In genomic region chr11:69418481-69419442, GRCm38 (mm10) we compare ENCODE assay signal across 8 mouse cellular contexts. TPM values are rescaled to one million over a fixed set of nuclear protein-coding genes. Genes with fewer than 3 reads are reported as not detected.
DNase-seq lines count a peak whose midpoint lies in the region; ATAC-seq and TF ChIP-seq lines count a peak whose summit lies in the region.

No protein-coding gene starts in this region.

- WGBS in heart, embryonic 12.5 days = under 1% methylated on average over 41 of the region's 45 CpGs
- under 1% methylated on average over 45 of the region's 45 CpGs for WGBS in kidney, embryonic 16.5 days
- WGBS in liver, adult 2 months = under 1% methylated on average over 45 of the region's 45 CpGs

- peak; percentile 92 for DNase-seq in CD4-positive helper T cell, adult 2 months (ENCODE audit: low read depth, low spot score)
- peak; percentile 97 for DNase-seq in brain, embryonic 18.5 days (ENCODE audit: low read depth, low spot score)
- DNase-seq in liver, adult 2 months (ENCODE audit: extremely low read depth, low read depth, low spot score) = peak; percentile 99
- DNase-seq in spleen, postnatal 4 days (ENCODE audit: low spot score in 2 of 2) = peak; percentile 65 to 76

- H3K79me2 ChIP-seq in liver, adult 2 months (ENCODE audit: control insufficient read depth, insufficient read depth, low read length) = no peaks in the 10 kb centered on the region

- H3K9me3 ChIP-seq in heart, embryonic 12.5 days (replicated peaks) = no peaks in the 10 kb centered on the region
- H3K9me3 ChIP-seq in kidney, embryonic 16.5 days (ENCODE audit: low read length) = no peaks in the 10 kb centered on the region

- TF ChIP-seq POLR2A in liver, adult 2 months (IDR thresholded peaks at IDR 0.05; ENCODE audit: extremely low read depth, insufficient read depth, low read length) = peak; percentile 79; the same call in 1 of the 2 replicates

- peak; percentile 12; the same call in 1 of the 2 replicates for TF ChIP-seq CTCF in liver, adult 2 months (IDR thresholded peaks at IDR 0.05; ENCODE audit: low read depth, low read length)

- H3K36me3 ChIP-seq in heart, embryonic 12.5 days = no peaks in the 10 kb centered on the region
- no peaks in the 10 kb centered on the region for H3K36me3 ChIP-seq in kidney, embryonic 16.5 days (ENCODE audit: insufficient read depth, low read length)
- H3K36me3 ChIP-seq in liver, adult 2 months (ENCODE audit: control insufficient read depth, insufficient read depth, low read length) = no peaks in the 10 kb centered on the region

- ATAC-seq in erythroid progenitor cell, adult 5-6 weeks (replicated peaks; ENCODE audit: low FRiP score, poor library complexity, severe bottlenecking) = peak; percentile 66
- ATAC-seq in heart, embryonic 12.5 days (ENCODE audit: insufficient number of reproducible peaks, low FRiP score) = peak; percentile 86
- ATAC-seq in kidney, embryonic 16.5 days (ENCODE audit: low FRiP score, low TSS enrichment) = peak; percentile 88
- peak; percentile 85 for ATAC-seq in monocyte, adult 5-6 weeks (replicated peaks; ENCODE audit: insufficient number of reproducible peaks, low FRiP score, low TSS enrichment, poor library complexity, severe bottlenecking)

- H3K27ac ChIP-seq in heart, embryonic 12.5 days (ENCODE audit: poor library complexity, severe bottlenecking) = peak overlapping the region; percentile 97
- H3K27ac ChIP-seq in kidney, embryonic 16.5 days (ENCODE audit: low read length) = peak overlapping the region; percentile 99
- H3K27ac ChIP-seq in liver, adult 2 months (replicated peaks; ENCODE audit: insufficient read depth, low read depth, low read length) = peak overlapping the region; percentile 98

- peaks cover 27% of the 10 kb centered on the region for H3K27me3 ChIP-seq in heart, embryonic 12.5 days (replicated peaks)
- peaks cover 27% of the 10 kb centered on the region for H3K27me3 ChIP-seq in kidney, embryonic 16.5 days (ENCODE audit: insufficient read depth, low read length)
- H3K27me3 ChIP-seq in liver, adult 2 months (ENCODE audit: control insufficient read depth, insufficient read depth, low read length) = no peaks in the 10 kb centered on the region

- peak overlapping the region; percentile 64 for H3K4me3 ChIP-seq in heart, embryonic 12.5 days
- H3K4me3 ChIP-seq in kidney, embryonic 16.5 days (ENCODE audit: low read length) = peak overlapping the region; percentile 81
- peak overlapping the region; percentile 62 for H3K4me3 ChIP-seq in liver, adult 2 months (ENCODE audit: insufficient read depth, low read depth, low read length)

- H3K4me1 ChIP-seq in heart, embryonic 12.5 days (replicated peaks) = peaks cover 58% of the 10 kb centered on the region
- peaks cover 48% of the 10 kb centered on the region for H3K4me1 ChIP-seq in kidney, embryonic 16.5 days (ENCODE audit: insufficient read depth, low read length)
- H3K4me1 ChIP-seq in liver, adult 2 months (ENCODE audit: control insufficient read depth, insufficient read depth, low read length) = peaks cover 20% of the 10 kb centered on the region

- H3K9ac ChIP-seq in heart, embryonic 12.5 days = peak overlapping the region; percentile 80
- peak overlapping the region; percentile 80 for H3K9ac ChIP-seq in kidney, embryonic 16.5 days (replicated peaks; ENCODE audit: low read length)
- H3K9ac ChIP-seq in liver, adult 2 months (ENCODE audit: low read depth, low read length) = peak overlapping the region; percentile 86

- H3K4me2 ChIP-seq in heart, embryonic 12.5 days = peak overlapping the region; percentile 88
- H3K4me2 ChIP-seq in kidney, embryonic 16.5 days (replicated peaks; ENCODE audit: low read depth, low read length) = peak overlapping the region; percentile 97

RNA-seq across cellular contexts. Expression of gene Kdm6b, which starts 5.3 kb away (rescaled TPM):
- 6.5 and 11.7 TPM in 2 replicates for total RNA-seq in erythroid progenitor cell, adult 5-6 weeks (2015; ENCODE audit: low replicate concordance)
- 0.64 and 1.2 TPM in 2 replicates for total RNA-seq in erythroid progenitor cell, adult 5-6 weeks (2017; ENCODE audit: low replicate concordance)
- polyA plus RNA-seq in heart, embryonic 12.5 days (2016; fragmentation: Nextera tagmentation; extraction: Ambion mirVana) = 24.9 and 25.4 TPM in 2 replicates
- 26.0 and 31.3 TPM in 2 replicates for polyA plus RNA-seq in kidney, embryonic 16.5 days (2015; fragmentation: Nextera tagmentation; extraction: Ambion mirVana)
- 1.6 and 2.3 TPM in 2 replicates for total RNA-seq in liver, adult 2 months (2014; rRNA removed)
- 4.2 and 4.6 TPM in 2 replicates for polyA plus RNA-seq in liver, adult 2 months (2012; rRNA removed)
- total RNA-seq in monocyte, adult 5-6 weeks (2017) = 14.3 to 27.5 TPM (median 16.8 TPM) in 3 replicates

RNA-seq across cellular contexts. Expression of gene Tmem88, which starts 20.7 kb away (rescaled TPM):
- not detected in 2 replicates for total RNA-seq in erythroid progenitor cell, adult 5-6 weeks (2015; ENCODE audit: low replicate concordance)
- total RNA-seq in erythroid progenitor cell, adult 5-6 weeks (2017; ENCODE audit: low replicate concordance) = not detected in 2 replicates
- polyA plus RNA-seq in heart, embryonic 12.5 days (2016; fragmentation: Nextera tagmentation; extraction: Ambion mirVana) = 34.4 and 35.7 TPM in 2 replicates
- 46.5 and 47.7 TPM in 2 replicates for polyA plus RNA-seq in kidney, embryonic 16.5 days (2015; fragmentation: Nextera tagmentation; extraction: Ambion mirVana)
- total RNA-seq in liver, adult 2 months (2014; rRNA removed) = 1.3 and 1.7 TPM in 2 replicates
- polyA plus RNA-seq in liver, adult 2 months (2012; rRNA removed) = 6.7 and 8.5 TPM in 2 replicates
- total RNA-seq in monocyte, adult 5-6 weeks (2017) = 3.1 to 3.8 TPM in 2 of 3 replicates, not detected in the other

RNA-seq across cellular contexts. Expression of gene Cyb5d1, which starts 23.3 kb away (rescaled TPM):
- total RNA-seq in erythroid progenitor cell, adult 5-6 weeks (2015; ENCODE audit: low replicate concordance) = 8.3 and 11.7 TPM in 2 replicates
- 25.7 and 32.5 TPM in 2 replicates for total RNA-seq in erythroid progenitor cell, adult 5-6 weeks (2017; ENCODE audit: low replicate concordance)
- 24.8 and 27.1 TPM in 2 replicates for polyA plus RNA-seq in heart, embryonic 12.5 days (2016; fragmentation: Nextera tagmentation; extraction: Ambion mirVana)
- polyA plus RNA-seq in kidney, embryonic 16.5 days (2015; fragmentation: Nextera tagmentation; extraction: Ambion mirVana) = 34.0 and 37.3 TPM in 2 replicates
- 33.9 and 40.7 TPM in 2 replicates for total RNA-seq in liver, adult 2 months (2014; rRNA removed)
- 21.1 and 22.1 TPM in 2 replicates for polyA plus RNA-seq in liver, adult 2 months (2012; rRNA removed)
- total RNA-seq in monocyte, adult 5-6 weeks (2017) = 19.2 to 55.3 TPM (median 20.9 TPM) in 3 replicates

RNA-seq across cellular contexts. Expression of gene Naa38, which starts 23.5 kb away (rescaled TPM):
- total RNA-seq in erythroid progenitor cell, adult 5-6 weeks (2015; ENCODE audit: low replicate concordance) = 26.8 and 31.7 TPM in 2 replicates
- total RNA-seq in erythroid progenitor cell, adult 5-6 weeks (2017; ENCODE audit: low replicate concordance) = 21.6 and 21.9 TPM in 2 replicates
- 147 and 150 TPM in 2 replicates for polyA plus RNA-seq in heart, embryonic 12.5 days (2016; fragmentation: Nextera tagmentation; extraction: Ambion mirVana)
- polyA plus RNA-seq in kidney, embryonic 16.5 days (2015; fragmentation: Nextera tagmentation; extraction: Ambion mirVana) = 142 and 150 TPM in 2 replicates
- total RNA-seq in liver, adult 2 months (2014; rRNA removed) = 86.6 and 91.5 TPM in 2 replicates
- polyA plus RNA-seq in liver, adult 2 months (2012; rRNA removed) = 133 and 150 TPM in 2 replicates
- total RNA-seq in monocyte, adult 5-6 weeks (2017) = 51.4 to 93.3 TPM (median 54.6 TPM) in 3 replicates

RNA-seq across cellular contexts. Expression of gene Chd3, which starts 49.6 kb away (rescaled TPM):
- total RNA-seq in erythroid progenitor cell, adult 5-6 weeks (2015; ENCODE audit: low replicate concordance) = 21.0 and 33.2 TPM in 2 replicates
- 18.9 and 19.5 TPM in 2 replicates for total RNA-seq in erythroid progenitor cell, adult 5-6 weeks (2017; ENCODE audit: low replicate concordance)
- polyA plus RNA-seq in heart, embryonic 12.5 days (2016; fragmentation: Nextera tagmentation; extraction: Ambion mirVana) = 19.2 and 23.5 TPM in 2 replicates
- 58.6 and 67.2 TPM in 2 replicates for polyA plus RNA-seq in kidney, embryonic 16.5 days (2015; fragmentation: Nextera tagmentation; extraction: Ambion mirVana)
- 45.2 and 57.5 TPM in 2 replicates for total RNA-seq in liver, adult 2 months (2014; rRNA removed)
- 55.2 and 80.2 TPM in 2 replicates for polyA plus RNA-seq in liver, adult 2 months (2012; rRNA removed)
- 76.7 to 192 TPM (median 86.2 TPM) in 3 replicates for total RNA-seq in monocyte, adult 5-6 weeks (2017)

Comparison
In these comparisons a context has a peak if more than half of its experiments do, and no peak if none do; other contexts are left out.
1. Peak in every context shown above with its lines: DNase-seq, ATAC-seq, H3K4me3 ChIP-seq and H3K27ac ChIP-seq.